Mouse (Mus musculus) forebrain, embryonic 11.5 days (tissue): ENCODE results near the gene Kcnd3. TPM values are rescaled to one million over a fixed set of nuclear protein-coding genes. Genes with fewer than 3 reads are reported as not detected.
A peak's percentile ranks its signal among the peaks of the same experiment; 100 is the strongest.

Experiments used
- ATAC-seq: fragments of 200-750 bp; cut with Nextera tagmentation; replicated peaks from 2 replicates; pipeline ENCODE4 v1.8.0; 2017; ENCODE audit warnings: moderate TSS enrichment; ENCODE audit not compliant: low FRiP score
- DNase-seq: peaks from one replicate; pipeline ENCODE4 v3.0.0-alpha.2; 2017; ENCODE audit warnings: low spot score
- H3K27ac ChIP-seq: fragments of 300-500 bp; sonication (generic); 2 replicates; pipeline ENCODE4 v1.5.1; 2014; ENCODE audit warnings: low read depth, low read length
- H3K27me3 ChIP-seq: fragments of 300-500 bp; sonication (generic); 2 replicates; pipeline ENCODE4 v1.6.1; 2014; ENCODE audit warnings: mild to moderate bottlenecking, low read length, mixed read lengths; ENCODE audit not compliant: control insufficient read depth, insufficient read depth
- H3K36me3 ChIP-seq: fragments of 300-500 bp; sonication (generic); 2 replicates; pipeline ENCODE4 v1.6.1; 2014; ENCODE audit warnings: mild to moderate bottlenecking, low read length, moderate library complexity, mixed read lengths; ENCODE audit not compliant: control insufficient read depth, insufficient read depth
- H3K4me1 ChIP-seq: fragments of 300-500 bp; sonication (generic); replicated peaks from 2 replicates; pipeline ENCODE4 v1.6.1; 2014; ENCODE audit warnings: low read length, mixed read lengths; ENCODE audit not compliant: control insufficient read depth, insufficient read depth
- H3K4me2 ChIP-seq: fragments of 300-500 bp; sonication (generic); 2 replicates; pipeline ENCODE4 v1.6.1; 2014; ENCODE audit warnings: low read depth, mild to moderate bottlenecking, low read length, moderate library complexity, mixed read lengths; ENCODE audit not compliant: severe bottlenecking
- H3K4me3 ChIP-seq: fragments of 300-500 bp; sonication (generic); 2 replicates; pipeline ENCODE4 v1.5.1; 2014; ENCODE audit warnings: low read depth, low read length
- H3K9ac ChIP-seq: fragments of 300-500 bp; sonication (generic); 2 replicates; pipeline ENCODE4 v1.6.1; 2014; ENCODE audit warnings: low read length
- H3K9me3 ChIP-seq: fragments of 300-500 bp; sonication (generic); 2 replicates; pipeline ENCODE4 v1.6.1; 2016; ENCODE audit warnings: low read length, mixed read lengths; ENCODE audit not compliant: control insufficient read depth
- WGBS: fragments of 180-500 bp; shearing (Covaris S2); extraction: QIAGEN DNeasy Blood & Tissue Kit; methylation state at CpG from one replicate; pipeline ENCODE4 v1.1.7; 2014; 5-methylcytosine and 5-hydroxymethylcytosine counted together
- polyA plus RNA-seq: library from polyadenylated mRNA; unstranded; fragments of >200 nt; fragmentation: Nextera tagmentation; extraction: Ambion mirVana; gene quantifications from 2 replicates; pipeline ENCODE4 v1.2.1, GENCODE M21; 2014

Kcnd3 gene
- polyA plus RNA-seq, 1 experiment from 2014 or later, result 1.3 TPM

GRCm38 (mm10) chr3:105478876-105479275 lies 26.7 kb downstream of the Kcnd3 start:
- Histone ChIP-seq H3K4me1 (no peaks in the 10 kb centered on the region), H3K27ac (no peak overlapping the region), H3K9me3 (no peaks in the 10 kb centered on the region)

GRCm38 (mm10) chr3:105481419-105481818 lies 29.3 kb downstream of the Kcnd3 start:
- no peak overlapping the region for H3K9ac ChIP-seq
- H3K36me3 ChIP-seq, result no peaks in the 10 kb centered on the region
- H3K4me1 ChIP-seq, result no peaks in the 10 kb centered on the region
- 69% methylated on average over 8 of the region's 8 CpGs for WGBS
- no peaks in the 10 kb centered on the region for H3K9me3 ChIP-seq
- ATAC-seq (no peak), DNase-seq (no peak)
- no peak overlapping the region for H3K4me3 ChIP-seq
- H3K27me3 ChIP-seq, result no peaks in the 10 kb centered on the region
- H3K4me2 ChIP-seq, result no peak overlapping the region
- no peak overlapping the region for H3K27ac ChIP-seq

More at GRCm38 (mm10) chr3:105478876-105479275, 26.7 kb downstream of the Kcnd3 start:
- Histone ChIP-seq H3K36me3 (no peaks in the 10 kb centered on the region), H3K9ac (no peak overlapping the region), H3K4me3 (no peak overlapping the region), H3K27me3 (no peaks in the 10 kb centered on the region), H3K4me2 (no peak overlapping the region)
- ATAC-seq (no peak), DNase-seq (no peak)
- 86% methylated on average over 4 of the region's 4 CpGs for WGBS

GRCm38 (mm10) chr3:105483651-105484052 lies 31.5 kb downstream of the Kcnd3 start:
- H3K9me3 ChIP-seq, result no peaks in the 10 kb centered on the region
- no peaks in the 10 kb centered on the region for H3K36me3 ChIP-seq
- 66% methylated on average over 13 of the region's 13 CpGs for WGBS
- ATAC-seq (peak; percentile 44; the same call in 1 of the 2 replicates), DNase-seq (no peak)
- no peak overlapping the region for H3K9ac ChIP-seq
- no peaks in the 10 kb centered on the region for H3K27me3 ChIP-seq
- H3K4me1 ChIP-seq, result no peaks in the 10 kb centered on the region
- no peak overlapping the region for H3K4me2 ChIP-seq
- H3K27ac ChIP-seq, result no peak overlapping the region
- no peak overlapping the region for H3K4me3 ChIP-seq

- H3K9me3 ChIP-seq, result no peaks in the 10 kb centered on the region
- peak; percentile 64 for DNase-seq
These were observed 35.0 kb downstream of the Kcnd3 start for GRCm38 (mm10) chr3:105487171-105487570.

GRCm38 (mm10) chr3:105489607-105490006 lies 37.5 kb downstream of the Kcnd3 start:
- Histone ChIP-seq H3K27me3 (no peaks in the 10 kb centered on the region), H3K4me2 (no peak overlapping the region), H3K9me3 (no peaks in the 10 kb centered on the region), H3K9ac (no peak overlapping the region), H3K4me3 (no peak overlapping the region), H3K27ac (no peak overlapping the region), H3K36me3 (no peaks in the 10 kb centered on the region), H3K4me1 (no peaks in the 10 kb centered on the region)
- WGBS, result 15% methylated on average over 4 of the region's 4 CpGs
- DNase-seq (no peak), ATAC-seq (no peak)

More at GRCm38 (mm10) chr3:105487171-105487570, 35.0 kb downstream of the Kcnd3 start:
- ATAC-seq, result no peak
- no peaks in the 10 kb centered on the region for H3K27me3 ChIP-seq
- WGBS, result 50% methylated on average over 8 of the region's 8 CpGs
- no peak overlapping the region for H3K4me2 ChIP-seq
- H3K9ac ChIP-seq, result no peak overlapping the region
- H3K36me3 ChIP-seq, result no peaks in the 10 kb centered on the region
- no peaks in the 10 kb centered on the region for H3K4me1 ChIP-seq
- H3K4me3 ChIP-seq, result no peak overlapping the region
- H3K27ac ChIP-seq, result no peak overlapping the region

GRCm38 (mm10) chr3:105494886-105495285 lies 42.8 kb downstream of the Kcnd3 start:
- no peaks in the 10 kb centered on the region for H3K4me1 ChIP-seq
- DNase-seq, result no peak
- H3K27ac ChIP-seq, result no peak overlapping the region
- no peak for ATAC-seq
- H3K9ac ChIP-seq, result no peak overlapping the region
- H3K4me3 ChIP-seq, result no peak overlapping the region
- no peaks in the 10 kb centered on the region for H3K9me3 ChIP-seq
- H3K27me3 ChIP-seq, result no peaks in the 10 kb centered on the region
- no peaks in the 10 kb centered on the region for H3K36me3 ChIP-seq
- 76% methylated on average over 9 of the region's 9 CpGs for WGBS
- H3K4me2 ChIP-seq, result no peak overlapping the region

- Histone ChIP-seq H3K27me3 (no peaks in the 10 kb centered on the region), H3K4me2 (no peak overlapping the region), H3K9me3 (no peaks in the 10 kb centered on the region), H3K36me3 (no peaks in the 10 kb centered on the region), H3K27ac (no peak overlapping the region), H3K4me1 (no peaks in the 10 kb centered on the region), H3K9ac (no peak overlapping the region), H3K4me3 (no peak overlapping the region)
- ATAC-seq (no peak), DNase-seq (no peak)
- WGBS, result 76% methylated on average over 7 of the region's 7 CpGs
These were observed 44.1 kb downstream of the Kcnd3 start for GRCm38 (mm10) chr3:105496216-105496615.

GRCm38 (mm10) chr3:105496935-105497334 lies 44.8 kb downstream of the Kcnd3 start:
- H3K4me2 ChIP-seq, result no peak overlapping the region
- no peak for ATAC-seq
- WGBS, result 94% methylated on average over 5 of the region's 5 CpGs

GRCm38 (mm10) chr3:105501071-105501470 lies 48.9 kb downstream of the Kcnd3 start:
- 94% methylated on average over 1 of the region's 1 CpGs for WGBS

More at GRCm38 (mm10) chr3:105496935-105497334, 44.8 kb downstream of the Kcnd3 start:
- Histone ChIP-seq H3K27me3 (no peaks in the 10 kb centered on the region), H3K36me3 (no peaks in the 10 kb centered on the region), H3K4me3 (no peak overlapping the region), H3K4me1 (no peaks in the 10 kb centered on the region), H3K27ac (no peak overlapping the region), H3K9ac (no peak overlapping the region), H3K9me3 (no peaks in the 10 kb centered on the region)
- no peak for DNase-seq

More at GRCm38 (mm10) chr3:105501071-105501470, 48.9 kb downstream of the Kcnd3 start:
- no peak overlapping the region for H3K27ac ChIP-seq
- no peak overlapping the region for H3K4me2 ChIP-seq
- ATAC-seq, result no peak
- no peak for DNase-seq
- H3K27me3 ChIP-seq, result no peaks in the 10 kb centered on the region
- no peak overlapping the region for H3K9ac ChIP-seq
- no peak overlapping the region for H3K4me3 ChIP-seq
- no peaks in the 10 kb centered on the region for H3K36me3 ChIP-seq
- no peaks in the 10 kb centered on the region for H3K9me3 ChIP-seq
- peaks cover 9% of the 10 kb centered on the region; the same call in 1 of the 2 replicates for H3K4me1 ChIP-seq
